Mouse (Mus musculus): ENCODE results near the gene Tmem143.

Tmem143 gene

DNA sequence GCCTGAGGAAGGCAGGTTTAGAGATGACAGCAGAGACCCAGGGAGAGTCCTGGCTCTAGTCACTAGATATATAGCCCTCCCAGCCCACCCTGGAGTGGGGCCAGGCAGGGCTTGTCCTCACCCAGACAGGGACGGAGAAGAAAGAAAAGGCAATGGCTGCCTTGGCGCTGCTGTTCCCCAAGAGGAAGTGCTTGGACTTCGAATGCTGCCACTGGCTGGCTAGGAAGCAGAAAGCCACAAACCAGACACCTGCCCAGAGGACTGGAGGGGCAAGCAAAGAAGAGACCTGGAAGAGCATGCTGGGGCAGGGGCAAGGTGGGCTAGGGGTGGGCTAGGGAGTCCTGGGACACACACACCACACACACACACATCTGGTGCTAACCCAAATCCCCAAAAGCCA, 9.5 kb upstream of the Tmem143 start:
- no peak for DNase-seq

DNA sequence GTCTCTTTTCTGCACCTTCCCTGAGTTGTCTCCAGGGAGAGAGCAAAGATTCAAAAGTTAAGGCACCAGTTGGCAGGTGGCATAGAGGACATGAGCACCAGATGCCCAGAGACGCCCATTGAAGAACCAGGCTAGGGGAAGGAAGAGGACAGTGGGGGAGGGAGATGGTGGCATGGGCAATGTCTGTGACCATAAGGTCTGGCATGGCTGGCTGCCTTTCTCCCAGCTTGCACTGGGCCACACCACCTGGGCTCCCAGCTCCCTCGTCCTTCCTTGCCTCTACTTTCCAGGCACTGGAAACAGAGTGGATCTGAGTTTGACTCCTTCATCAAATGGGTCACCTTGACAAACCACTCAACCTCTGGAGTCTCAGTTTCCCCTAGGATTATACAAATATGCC, 4.1 kb upstream of the Tmem143 start:
- no peak for DNase-seq

DNA sequence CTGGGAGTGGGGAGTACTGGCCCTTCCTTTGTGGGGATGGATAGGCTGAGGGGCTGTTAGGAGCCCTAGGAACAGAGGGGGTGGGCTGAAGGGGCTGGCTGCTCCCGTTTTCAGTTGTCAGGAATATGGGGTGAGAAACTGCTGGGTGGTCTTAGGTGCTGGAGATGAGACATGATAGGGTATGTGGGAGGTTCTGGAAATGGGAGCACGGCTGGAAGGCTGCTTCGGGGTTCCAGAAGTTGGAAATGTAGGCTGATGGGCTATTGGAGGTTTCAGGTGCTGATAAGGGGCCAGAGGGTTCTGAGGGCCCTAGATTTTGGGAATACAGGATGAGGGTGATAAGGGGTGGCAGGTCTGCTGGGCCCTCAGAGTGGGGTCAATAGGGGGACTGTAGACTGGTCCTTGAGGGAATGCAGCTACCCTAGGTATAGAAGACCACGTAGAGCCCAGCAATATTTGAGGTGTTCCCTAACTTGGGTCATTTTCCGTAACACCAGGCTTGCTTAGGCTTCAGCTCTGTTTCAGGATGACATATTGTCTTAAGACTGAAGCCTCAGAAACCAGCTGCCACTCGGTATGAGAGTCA, 717 bp upstream of the Tmem143 start:
- no peak for DNase-seq

DNA sequence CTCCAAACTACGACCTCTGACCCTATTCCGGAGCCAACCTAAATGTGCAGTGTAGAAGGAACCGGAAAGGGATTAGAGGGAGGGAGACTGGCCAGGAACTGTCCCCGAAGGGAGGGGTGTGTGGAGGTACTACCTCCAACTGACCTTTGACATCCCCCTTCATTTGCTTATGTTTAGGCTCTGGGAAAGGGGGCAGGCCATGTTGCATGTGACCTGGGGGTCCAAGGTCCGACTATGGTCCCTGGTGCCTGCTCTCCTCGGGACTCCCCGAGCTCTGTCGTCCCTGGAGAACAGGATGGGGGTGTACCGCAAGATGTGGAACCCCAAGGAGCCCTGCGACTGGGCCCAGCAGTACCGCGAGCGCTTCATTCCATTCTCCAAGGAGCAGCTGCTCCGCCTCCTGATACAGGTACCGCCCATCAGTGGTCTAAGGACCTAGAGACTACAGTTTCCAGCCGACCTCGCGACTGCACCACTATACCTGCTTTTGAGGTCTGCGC, 567 bp downstream of the Tmem143 start:
- peak; percentile 75 for DNase-seq

DNA sequence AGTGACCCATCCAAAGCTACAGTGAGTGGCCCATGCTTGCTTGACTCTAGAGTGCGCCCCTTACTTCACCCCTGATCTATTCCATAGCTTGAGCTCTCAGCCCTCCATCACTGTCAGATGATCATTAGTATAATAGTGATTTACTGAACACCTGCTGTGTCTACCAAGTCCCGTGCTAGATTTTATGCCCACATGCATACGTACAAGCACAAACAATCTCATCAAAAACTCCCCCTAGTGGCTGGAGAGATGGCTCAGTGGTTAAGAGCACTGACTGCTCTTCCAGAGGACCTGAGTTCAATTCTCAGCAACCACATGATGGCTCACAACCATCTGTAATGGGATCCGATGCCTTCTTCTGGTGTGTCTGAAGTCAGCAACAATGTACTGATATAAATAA, 1.4 kb downstream of the Tmem143 start:
- peak; percentile 69 for DNase-seq

DNA sequence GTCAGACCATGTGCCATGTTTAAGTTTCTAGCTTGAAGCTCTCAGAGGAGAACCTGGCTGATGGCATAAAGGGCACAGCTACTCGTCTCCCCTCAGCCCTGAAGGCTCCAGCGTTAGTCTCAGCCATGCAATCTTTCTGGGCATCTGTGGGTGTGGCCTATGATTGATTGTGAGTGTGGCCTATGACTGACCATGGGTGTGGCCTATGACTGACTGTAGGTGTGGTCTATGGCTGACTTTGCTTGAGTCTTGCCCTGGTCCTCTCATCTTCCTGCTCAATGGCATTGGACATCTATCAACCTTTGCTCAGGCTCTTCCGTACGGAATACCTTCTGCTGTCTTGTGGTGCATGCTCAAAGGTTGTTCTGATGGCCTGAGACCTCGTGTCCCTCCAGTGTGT, 4.8 kb downstream of the Tmem143 start:
- peak; percentile 44 for DNase-seq

DNA sequence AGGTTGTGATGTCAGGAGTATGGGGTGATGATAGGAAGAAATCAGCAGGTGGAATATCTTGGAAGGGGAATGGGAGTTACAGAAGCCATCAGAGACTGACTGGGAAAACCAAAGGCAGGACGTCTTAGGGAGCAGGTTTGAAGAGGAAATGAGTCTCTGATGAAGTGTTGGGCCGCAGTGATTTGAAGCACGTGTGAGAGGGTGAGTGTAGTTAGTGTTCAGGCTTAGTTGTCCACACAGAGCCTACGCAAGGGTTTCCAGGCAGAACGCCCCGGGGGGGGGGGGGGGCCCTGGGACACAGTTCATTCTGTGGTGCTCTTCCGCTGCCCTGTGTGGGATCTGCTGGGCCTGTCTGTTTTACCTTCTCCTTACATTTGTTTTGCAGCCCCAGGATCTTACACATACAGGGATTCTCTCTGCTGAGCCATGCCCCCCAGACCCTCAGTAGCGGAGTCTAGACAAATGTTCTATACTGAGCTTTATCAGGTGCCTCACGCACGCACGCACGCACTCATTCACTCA, 5.8 kb downstream of the Tmem143 start:
- DNase-seq, result no peak

DNA sequence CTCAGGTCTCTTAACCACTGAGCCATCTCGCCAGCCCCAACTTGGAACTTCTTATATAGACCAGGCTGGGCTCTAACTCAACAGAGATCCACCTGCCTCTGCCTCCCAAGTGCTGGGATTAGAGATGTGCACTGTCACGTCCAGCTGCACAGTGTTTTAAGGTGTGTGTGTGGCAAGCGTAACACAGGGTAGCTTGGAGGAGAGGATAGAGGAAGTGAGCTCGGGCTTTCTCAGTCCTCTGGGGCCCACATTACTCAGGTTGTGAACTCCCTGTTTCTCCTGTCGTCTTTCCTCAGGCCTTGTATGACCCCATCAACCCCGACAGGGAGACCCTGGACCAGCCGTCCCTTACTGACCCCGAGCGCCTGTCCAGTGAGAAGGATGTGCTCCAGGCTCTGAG, 9.9 kb downstream of the Tmem143 start:
- no peak for DNase-seq

DNA sequence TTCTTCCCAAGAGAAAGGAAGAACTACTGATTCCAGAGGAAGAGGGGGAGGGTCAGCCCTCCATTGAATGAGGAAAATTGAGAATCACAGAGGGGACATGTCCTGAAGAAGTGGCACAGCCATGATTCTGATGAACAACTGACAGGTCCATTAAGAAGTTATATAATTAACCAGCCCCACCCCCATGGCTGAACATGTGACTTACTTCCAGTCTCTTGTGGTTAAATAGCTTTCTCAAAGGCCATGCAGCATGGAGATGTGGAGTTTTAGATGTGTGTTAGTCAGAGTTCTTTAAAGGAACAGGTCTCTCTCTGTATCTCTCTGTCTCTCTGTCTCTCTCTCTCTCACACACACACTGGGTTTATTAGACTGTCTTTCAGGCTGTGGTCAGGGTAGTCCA, 11.6 kb downstream of the Tmem143 start:
- no peak for DNase-seq

DNA sequence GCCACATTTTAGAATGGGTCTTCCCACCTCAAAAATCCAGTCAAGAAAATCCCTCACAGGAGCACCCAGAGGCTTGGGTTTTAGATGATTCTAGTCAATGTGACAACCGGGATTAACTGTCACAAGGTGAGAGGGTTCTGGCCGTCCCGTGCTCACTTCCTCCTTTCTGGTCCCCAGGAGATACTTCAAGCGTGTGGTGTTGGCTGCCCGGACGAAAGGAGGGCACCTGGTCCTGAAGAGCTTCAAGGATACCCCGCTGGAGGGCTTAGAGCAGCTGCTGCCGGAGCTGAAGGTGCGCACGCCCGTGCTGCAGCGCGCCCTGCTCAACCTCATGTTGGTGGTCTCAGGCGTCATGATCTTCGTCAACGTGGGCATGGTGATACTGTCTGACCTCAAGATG, 12.4 kb downstream of the Tmem143 start:
- DNase-seq, result no peak

DNA sequence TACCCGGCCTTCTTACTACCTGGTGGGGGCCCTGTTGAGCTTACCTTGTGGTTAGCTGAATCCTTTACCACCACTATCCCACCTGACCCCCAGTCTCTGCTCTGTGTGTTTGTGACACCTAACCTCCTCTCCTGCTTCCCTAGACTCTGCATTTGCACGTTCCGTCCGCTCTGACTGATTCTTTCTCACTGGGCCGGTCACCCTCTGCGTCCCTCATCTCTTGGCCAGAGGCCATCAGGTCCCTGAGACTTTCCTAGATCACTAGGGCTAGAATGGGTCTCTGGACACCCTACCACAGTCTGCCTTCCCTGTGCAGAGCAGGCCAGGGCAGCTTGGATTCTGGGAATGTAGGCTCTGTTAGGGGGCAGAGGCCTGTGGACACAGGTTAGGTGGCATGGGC, 17.3 kb downstream of the Tmem143 start:
- no peak for DNase-seq

DNA sequence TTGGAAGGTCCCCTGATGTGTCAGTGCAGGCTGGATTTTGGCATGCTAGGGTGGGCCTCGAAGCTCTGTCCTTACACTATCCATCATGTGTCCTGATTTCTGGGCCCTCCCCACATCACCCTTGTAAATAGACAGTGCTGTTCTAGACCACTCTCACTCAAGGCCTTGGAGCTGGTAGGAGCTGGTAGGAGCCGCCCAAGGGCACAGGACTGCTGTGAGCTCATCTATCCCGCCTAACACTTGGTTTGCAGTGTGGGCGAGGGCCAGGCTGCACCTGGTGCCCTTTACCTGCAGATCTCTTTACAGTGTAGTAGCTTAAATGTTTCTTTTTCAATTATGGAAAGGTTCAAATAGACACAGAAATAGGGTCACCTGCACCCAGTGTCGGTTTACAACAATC, 18.3 kb downstream of the Tmem143 start:
- no peak for DNase-seq

DNA sequence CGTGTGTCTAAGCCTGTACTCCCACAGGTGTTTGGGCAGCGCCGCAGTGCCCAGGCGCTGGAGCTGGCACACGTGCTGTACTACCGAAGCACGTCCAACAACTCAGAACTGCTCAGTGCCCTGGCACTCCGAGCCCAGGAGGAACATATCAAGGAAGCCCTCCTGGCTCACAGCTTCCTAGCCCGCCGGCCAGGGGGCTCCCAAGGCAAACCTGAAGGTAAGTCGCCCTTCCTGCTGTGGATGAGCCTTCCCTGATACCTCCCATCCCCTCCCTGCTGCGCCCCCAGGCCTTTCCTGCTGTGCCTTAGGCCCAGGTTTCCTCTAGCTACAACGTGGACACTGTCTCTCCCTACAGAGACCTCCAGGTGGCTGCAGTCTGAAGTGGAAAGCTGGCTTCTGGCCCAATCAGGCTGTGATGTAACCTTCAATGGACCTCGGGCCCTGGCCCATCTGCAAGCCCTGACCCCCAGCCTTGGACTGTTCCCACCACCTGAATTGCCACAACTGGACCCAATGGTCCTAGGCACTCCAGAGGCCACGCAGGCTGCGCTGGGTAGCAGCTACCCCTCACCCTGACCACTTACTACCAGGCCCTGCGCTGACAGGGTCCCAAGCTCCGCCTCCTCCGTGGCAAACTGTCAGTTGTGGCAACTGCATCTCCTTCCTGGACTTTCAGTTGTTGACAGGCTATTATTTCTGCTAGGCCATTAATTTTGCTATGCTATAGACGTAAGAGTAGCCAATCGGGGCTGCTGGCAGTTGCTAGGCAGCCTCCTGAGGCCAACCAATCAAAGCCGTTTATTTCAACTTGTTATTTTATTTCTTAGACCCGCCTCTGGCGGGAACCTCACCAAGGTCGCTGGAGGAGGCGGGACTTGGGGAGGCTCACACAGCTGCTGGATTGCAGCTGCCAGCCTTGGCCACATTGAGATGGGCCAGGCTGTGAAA, 19.6 kb downstream of the Tmem143 start:
- DNase-seq, result peak; percentile 88

DNA sequence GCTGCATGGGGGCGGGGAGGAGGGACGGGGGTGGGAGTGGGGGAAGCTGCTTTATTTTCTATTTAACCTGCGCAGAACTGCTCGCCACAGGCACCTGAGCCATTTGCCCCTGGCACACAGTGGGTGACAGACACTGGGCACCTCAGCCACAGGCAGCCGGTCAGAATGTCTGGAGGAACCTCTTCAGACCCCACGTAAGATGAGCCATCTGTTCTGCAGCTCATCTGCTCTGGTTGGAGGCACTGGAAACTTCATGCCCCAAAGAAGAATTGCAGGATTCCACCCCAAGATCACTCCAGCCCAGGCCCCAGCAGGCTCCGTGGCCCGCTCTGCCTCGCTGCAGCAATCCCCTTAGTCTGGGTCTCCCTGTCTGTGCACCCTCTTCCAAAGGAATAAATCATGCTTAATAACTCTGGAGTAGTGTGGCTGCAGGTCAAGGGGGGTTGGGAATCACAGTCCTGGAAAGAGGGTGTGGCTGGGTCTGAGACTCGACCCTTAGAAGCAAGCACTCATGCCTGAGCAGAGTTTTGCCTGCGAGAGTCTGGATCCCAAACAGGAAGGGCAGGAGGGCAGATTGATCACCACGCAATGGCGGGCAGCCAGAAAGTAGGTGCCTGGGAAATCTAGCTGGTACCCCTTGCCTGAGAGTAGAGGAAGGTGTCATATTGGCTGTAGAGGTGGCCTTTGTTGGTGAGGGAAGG, 20.4 kb downstream of the Tmem143 start:
- DNase-seq, result no peak

DNA sequence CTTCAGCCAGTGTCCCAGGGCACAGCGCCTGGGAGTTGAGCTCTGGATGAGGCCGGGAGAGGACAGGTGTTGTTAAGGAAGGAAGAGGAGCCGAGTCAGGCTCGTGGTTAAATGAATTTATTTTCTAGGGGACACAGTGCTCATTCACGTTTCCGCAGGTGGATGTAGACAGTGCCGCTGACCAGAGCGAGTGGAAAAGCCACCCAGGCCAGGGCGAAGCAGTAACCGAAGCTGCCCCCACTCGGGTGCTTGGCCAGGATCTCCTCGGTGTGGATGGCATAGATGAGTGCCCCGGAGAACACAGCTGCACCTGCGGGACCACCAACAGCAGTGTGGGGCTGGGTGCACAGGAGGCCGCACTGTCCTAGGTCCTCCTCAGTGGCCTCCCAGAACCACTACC, 21.2 kb downstream of the Tmem143 start:
- no peak for DNase-seq

DNA sequence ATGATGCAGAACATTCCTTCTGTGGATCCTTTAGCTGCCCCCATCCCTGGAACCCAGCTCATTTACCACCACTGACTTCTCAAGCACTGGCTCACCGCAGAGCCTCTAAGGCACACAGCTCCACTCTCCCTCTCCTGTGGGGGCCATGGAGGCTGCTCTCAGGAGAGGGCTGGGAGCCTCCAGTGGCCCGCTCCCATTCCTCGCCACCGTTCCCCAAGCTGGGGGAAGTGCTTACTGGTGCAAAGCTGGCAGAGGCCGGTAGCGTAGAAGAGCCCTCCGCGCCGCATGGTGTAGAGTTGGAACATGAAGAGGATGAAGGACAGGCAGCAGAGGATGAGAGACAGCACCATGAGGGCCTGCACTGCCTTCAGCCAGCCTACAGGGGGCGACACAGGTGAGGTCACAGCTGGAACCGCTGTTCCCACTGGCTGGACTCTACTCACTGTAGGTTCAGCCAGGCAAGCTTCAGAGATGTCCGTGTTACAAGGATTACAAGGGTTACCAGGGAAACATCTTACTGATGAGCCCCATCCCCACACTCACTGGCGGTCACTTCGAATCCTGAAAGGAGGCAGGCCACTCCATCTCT, 22.4 kb downstream of the Tmem143 start:
- no peak for DNase-seq

DNA sequence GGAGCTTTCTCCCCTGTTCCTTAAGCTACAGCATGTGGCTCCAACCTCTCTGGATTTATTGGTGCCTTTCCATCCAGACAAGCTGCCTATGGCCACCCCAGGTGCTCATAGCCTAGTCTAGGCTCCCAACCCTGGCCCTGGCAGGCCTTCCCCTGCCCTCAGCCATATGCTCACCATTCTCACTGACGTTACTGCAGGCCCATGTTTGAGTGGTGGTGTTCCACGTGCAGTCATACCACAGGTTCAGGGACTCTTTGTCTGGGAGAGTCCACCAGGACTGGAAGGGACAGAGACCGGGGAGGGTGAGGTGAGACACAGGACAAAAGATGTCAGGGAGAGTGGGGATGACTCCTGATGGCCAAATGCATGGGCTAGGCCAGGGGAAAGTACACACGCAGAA, 23.0 kb downstream of the Tmem143 start:
- DNase-seq, result no peak

DNA sequence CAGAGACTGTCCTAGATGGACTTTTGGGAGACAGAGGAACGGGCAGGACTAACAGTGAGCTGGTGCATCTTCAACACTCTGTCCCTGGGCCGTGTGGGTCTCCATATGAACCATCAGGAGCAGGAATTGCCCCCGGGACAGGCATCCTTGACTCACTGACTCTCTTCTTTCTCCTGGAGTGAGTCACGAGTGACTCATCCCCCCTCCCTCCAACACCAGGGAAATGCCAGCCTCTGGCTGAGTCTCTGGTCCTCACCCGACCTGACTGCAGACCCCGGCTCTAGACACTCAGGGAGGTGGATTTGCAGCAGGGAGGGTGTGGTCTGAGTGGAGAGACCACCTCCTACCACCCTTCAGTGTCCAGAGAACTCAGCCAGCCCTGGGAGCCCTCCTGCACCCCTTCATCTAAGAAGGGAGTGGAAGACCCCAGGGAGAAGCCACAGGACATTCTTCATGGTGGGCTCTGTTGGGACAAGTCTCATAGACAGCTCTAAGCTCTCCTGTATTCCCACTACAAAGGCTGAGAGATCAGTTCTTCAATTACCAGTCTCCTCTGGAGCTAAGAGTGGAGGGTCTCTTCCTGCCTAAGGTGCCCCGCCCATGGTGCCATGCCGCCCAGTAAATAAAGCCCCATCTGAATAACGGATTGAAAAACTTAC, 24.0 kb downstream of the Tmem143 start:
- peak; percentile 53 for DNase-seq

DNA sequence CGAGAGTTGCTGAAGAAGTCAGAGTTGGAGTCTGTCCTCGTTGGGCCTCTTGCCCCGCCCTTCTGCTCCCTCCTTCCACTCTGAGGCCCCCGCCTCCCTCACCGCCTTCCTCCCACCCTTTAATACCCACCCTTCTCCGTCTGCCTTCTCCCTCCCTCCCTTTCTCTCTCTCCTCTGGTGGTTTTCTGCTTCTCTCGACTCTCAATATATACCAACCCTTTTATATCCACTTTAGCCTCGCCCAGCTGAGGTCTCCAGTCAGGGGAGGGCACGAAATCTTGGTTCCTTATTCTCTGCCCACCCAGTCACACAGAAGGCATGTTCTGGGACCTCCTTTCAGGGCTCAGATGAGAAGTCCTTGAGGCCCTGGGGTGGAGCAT, 24.5 kb downstream of the Tmem143 start, which contains the start of gene Emp3:
Gene Emp3, minus strand, starts transcription at position 163 of the 380 bp plus-strand sequence.
- DNase-seq, result peak; percentile 74

DNA sequence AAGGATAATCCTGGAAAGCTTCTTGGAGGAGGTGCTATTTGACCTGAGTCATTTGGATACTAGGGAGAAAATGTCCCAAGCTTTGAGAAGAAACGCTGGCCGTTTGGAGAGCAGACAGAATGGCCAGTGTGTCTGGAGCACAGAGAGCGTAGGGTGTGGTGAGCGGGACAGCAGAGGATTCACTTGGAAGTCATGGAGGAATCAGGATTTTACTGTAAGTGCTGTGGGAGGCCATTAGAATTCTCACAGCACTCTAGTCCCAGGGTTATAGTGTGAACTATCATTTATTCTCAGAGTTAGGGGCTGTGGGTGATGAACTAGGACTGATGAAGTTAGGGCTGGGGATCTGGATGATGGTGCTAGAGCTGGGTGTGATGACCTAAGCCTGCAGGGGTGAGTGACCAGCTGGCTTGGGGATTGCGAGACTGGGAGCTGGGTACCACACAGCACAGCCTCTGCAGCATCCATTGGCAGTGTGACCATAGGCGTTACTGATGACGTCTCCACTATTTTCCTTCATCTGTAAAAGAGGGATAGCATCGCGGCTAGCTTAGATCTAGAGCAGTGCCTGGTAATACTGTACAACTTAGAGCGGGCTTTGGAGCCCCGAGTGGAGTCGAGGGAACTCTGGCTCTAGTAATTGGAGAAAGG, 25.3 kb downstream of the Tmem143 start:
- no peak for DNase-seq

DNA sequence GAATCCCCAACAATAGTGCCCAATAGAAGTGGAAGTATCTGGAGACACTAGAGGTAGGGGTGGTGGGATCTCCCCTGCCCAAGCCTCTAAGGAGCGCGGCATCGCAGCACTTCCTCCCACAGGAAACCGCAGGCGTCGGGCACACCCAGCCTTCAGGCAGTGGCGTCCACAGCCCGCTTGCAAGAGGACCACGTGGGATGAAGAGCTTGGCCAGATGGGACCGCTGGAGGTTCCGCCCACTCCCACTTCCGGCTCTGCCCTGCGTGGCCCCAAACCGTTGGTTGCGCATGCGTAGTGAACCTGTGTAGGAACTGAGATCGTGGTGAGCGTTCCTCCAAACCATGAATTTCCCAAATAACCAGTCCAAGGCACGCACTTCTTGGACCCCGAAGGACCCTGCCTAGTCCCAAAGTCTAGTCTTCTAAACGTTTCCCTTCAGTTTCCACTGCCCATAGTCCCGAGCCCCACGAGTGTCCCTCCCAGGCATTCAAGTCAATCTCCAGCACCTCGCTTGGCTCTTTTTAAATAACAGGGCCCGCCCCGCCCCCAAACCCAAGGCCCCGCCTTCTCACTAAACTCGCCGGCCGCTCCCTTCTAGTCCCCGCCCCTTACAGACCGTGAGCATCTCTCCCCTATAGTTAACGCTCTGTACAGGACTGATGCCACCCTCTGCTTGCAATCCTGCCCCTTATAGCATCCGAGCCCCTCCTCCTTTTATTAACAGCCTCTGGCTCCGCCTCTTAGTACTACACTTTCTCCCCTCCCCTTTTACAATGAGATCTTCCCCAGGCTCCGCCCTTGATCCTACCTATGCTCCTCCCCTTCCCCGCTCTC, 26.4 kb downstream of the Tmem143 start:
- DNase-seq, result peak; percentile 98

All from lung, postnatal 36 days (tissue).